Mouse (Mus musculus): ENCODE measurements around the gene Rnft1. TPM values are rescaled to one million over a fixed set of nuclear protein-coding genes. Genes with fewer than 3 reads are reported as not detected.

The Rnft1 gene
- polyA plus RNA-seq, 1 experiment = 12.5 TPM

GRCm38 (mm10) chr11:86545556-86545955 is 61.1 kb downstream of the Rnft1 start:
- TF ChIP-seq MYOG (IDR thresholded peaks at IDR 0.05; ENCODE audit: control insufficient read depth, extremely low read depth, insufficient read length) (no peak), MYOD1 (IDR thresholded peaks at IDR 0.05; ENCODE audit: control insufficient read depth, insufficient read length, low read depth) (no peak), CEBPB (IDR thresholded peaks at IDR 0.05; ENCODE audit: low read depth) (no peak), FOSL1 (IDR thresholded peaks at IDR 0.05; ENCODE audit: insufficient read depth, low read length, poor library complexity, severe bottlenecking) (no peak), MAX (IDR thresholded peaks at IDR 0.05) (no peak), CTCF (IDR thresholded peaks at IDR 0.05; ENCODE audit: control insufficient read depth, insufficient read depth, insufficient read length) (no peak), USF1 (IDR thresholded peaks at IDR 0.05; ENCODE audit: low read depth) (no peak)
- Histone ChIP-seq H3K79me3 (ENCODE audit: low read depth) (peaks cover 41% of the 10 kb centered on the region), H3K79me2 (ENCODE audit: control insufficient read depth, insufficient read depth) (peaks cover 55% of the 10 kb centered on the region), H3ac (ENCODE audit: control insufficient read depth, insufficient read length, low read depth) (peak overlapping the region; percentile 76), H3K4me3 (ENCODE audit: insufficient read depth, poor library complexity, severe bottlenecking) (peak overlapping the region; percentile 97), H3K36me3 (ENCODE audit: control insufficient read depth, insufficient read depth) (peaks cover 23% of the 10 kb centered on the region), H3K27me3 (ENCODE audit: control insufficient read depth, insufficient read depth, insufficient read length) (no peaks in the 10 kb centered on the region)

DNA sequence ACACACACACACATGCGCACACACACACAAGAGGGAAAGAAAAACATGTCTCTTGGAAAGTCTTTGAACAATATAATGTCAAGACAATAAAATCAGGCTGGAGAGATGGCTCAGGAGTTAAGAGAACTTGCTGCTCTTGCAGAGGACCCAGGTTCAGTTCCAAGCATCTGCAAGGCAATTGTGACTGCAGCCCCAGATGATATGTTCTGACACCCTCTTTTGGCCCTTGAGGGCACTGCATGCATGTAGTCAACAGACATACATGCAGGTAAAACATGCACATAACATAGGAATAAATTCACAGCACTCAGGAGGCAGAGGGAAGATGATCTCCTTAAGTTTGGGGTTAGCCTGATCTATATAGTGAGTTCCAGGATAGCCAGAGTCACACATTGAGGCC is 63.0 kb downstream of the Rnft1 start:
- TF ChIP-seq MYOD1 (IDR thresholded peaks at IDR 0.05; ENCODE audit: control insufficient read depth, insufficient read length, low read depth) (no peak), CTCF (IDR thresholded peaks at IDR 0.05; ENCODE audit: control insufficient read depth, insufficient read depth, insufficient read length) (peak; percentile 1)
- Histone ChIP-seq H3K36me3 (ENCODE audit: control insufficient read depth, insufficient read depth) (peaks cover 14% of the 10 kb centered on the region), H3K4me3 (ENCODE audit: insufficient read depth, poor library complexity, severe bottlenecking) (no peak overlapping the region), H3K79me2 (ENCODE audit: control insufficient read depth, insufficient read depth) (peaks cover 37% of the 10 kb centered on the region), H3K79me3 (ENCODE audit: low read depth) (peaks cover 23% of the 10 kb centered on the region), H3ac (ENCODE audit: control insufficient read depth, insufficient read length, low read depth) (no peak overlapping the region), H3K27me3 (ENCODE audit: control insufficient read depth, insufficient read depth, insufficient read length) (no peaks in the 10 kb centered on the region)

Other genes starting within 250 kb of the Rnft1 start
- gene Ints2, start 227.1 kb upstream of the Rnft1 start, polyA plus RNA-seq (2012; fragmentation: generic; extraction: Trizol) = 9.1 TPM
- 5.5 TPM for gene Med13, start 127.1 kb upstream of the Rnft1 start, polyA plus RNA-seq (2012; fragmentation: generic; extraction: Trizol)
- gene Rps6kb1, start 60.1 kb downstream of the Rnft1 start, polyA plus RNA-seq (2012; fragmentation: generic; extraction: Trizol) = 9.8 TPM
- 6.1 TPM for gene Tubd1, start 60.3 kb downstream of the Rnft1 start, polyA plus RNA-seq (2012; fragmentation: generic; extraction: Trizol)
- gene Vmp1, start 199.2 kb downstream of the Rnft1 start, polyA plus RNA-seq (2012; fragmentation: generic; extraction: Trizol) = 157 TPM
- 23.0 TPM for gene Ptrh2, start 199.3 kb downstream of the Rnft1 start, polyA plus RNA-seq (2012; fragmentation: generic; extraction: Trizol)

Measured in C2C12 (cell line).